Mouse (Mus musculus) embryo, embryonic 9.5 days (tissue): ENCODE data around the gene Rab27a.
"Not testable (repeated sequence)": the region's sequence is repeated elsewhere in the genome, so short reads cannot be mapped to it uniquely, and the experiment has no call there.

Experiments
- DNase-seq: peaks from one replicate; pipeline ENCODE4 v3.0.0-alpha.2; 2017; ENCODE audit errors: extremely low spot score

Gene Rab27a

GRCm38 (mm10) chr9:73045711-73046110 lies 1.1 kb downstream of the Rab27a start:
- DNase-seq: no peak

DNA sequence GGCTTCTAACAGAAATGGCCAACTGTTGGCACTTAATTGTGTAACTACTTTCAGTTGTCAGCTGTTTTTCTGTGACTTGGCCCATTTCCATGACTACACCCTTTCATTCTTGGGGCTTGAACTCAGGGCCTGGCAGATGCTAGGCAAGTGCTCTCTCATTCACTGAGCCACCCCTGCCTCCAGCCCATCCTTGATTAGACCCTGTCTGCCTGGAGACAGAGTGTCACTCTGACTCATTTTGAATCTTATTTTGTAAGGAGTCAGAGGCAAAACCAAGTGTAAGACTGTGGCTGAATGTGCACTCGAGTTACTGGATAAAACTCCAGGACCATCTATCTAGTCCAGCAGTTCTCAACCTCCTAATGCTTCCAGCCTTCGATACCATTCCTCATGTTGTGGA lies 3.3 kb downstream of the Rab27a start:
- DNase-seq: no peak

- DNase-seq: no peak
Observed at GRCm38 (mm10) chr9:73048927-73049326, 4.3 kb downstream of the Rab27a start.

DNA sequence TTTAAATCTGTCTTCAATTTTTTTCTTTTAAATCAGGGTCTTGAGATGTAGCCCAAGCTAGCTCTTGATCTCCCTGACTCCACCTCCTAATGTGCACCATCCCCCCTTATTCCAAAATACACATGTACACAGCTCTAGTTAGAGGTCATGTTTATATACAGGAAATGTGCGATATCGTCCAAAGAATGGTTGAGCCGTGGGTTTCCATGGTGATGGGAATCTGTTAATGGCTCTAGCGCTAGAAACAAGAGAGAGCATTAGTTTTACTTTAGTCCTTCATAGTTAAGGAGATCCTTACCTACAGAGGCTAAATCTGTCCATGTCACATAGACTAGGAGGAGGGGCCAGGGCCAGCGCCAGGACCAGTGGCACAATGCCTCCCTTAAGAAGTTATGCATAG lies 5.2 kb downstream of the Rab27a start:
- DNase-seq: no peak

GRCm38 (mm10) chr9:73050606-73051005 lies 6.0 kb downstream of the Rab27a start:
- DNase-seq: no peak

GRCm38 (mm10) chr9:73055441-73055911 lies 10.8 kb downstream of the Rab27a start:
- no peak for DNase-seq

DNA sequence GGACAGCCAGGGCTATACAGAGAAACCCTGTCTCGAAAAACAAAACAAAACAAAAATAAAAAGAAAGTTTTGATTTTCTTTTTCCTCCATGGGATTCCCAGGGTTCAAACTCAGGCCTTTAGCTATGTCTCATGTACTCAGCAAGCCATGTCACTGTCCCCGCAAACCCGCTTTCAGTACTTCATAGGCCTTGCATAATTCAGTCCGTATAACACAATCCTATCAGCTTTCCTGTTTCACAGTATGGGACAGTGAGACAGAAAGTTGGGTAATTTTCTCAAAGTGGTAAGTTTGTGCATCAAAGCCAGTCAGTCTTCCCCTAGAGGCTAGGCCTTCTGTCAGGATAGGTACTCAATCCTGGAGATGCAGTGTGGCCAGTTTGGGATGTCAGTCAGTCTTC lies 14.6 kb downstream of the Rab27a start:
- no peak for DNase-seq

DNA sequence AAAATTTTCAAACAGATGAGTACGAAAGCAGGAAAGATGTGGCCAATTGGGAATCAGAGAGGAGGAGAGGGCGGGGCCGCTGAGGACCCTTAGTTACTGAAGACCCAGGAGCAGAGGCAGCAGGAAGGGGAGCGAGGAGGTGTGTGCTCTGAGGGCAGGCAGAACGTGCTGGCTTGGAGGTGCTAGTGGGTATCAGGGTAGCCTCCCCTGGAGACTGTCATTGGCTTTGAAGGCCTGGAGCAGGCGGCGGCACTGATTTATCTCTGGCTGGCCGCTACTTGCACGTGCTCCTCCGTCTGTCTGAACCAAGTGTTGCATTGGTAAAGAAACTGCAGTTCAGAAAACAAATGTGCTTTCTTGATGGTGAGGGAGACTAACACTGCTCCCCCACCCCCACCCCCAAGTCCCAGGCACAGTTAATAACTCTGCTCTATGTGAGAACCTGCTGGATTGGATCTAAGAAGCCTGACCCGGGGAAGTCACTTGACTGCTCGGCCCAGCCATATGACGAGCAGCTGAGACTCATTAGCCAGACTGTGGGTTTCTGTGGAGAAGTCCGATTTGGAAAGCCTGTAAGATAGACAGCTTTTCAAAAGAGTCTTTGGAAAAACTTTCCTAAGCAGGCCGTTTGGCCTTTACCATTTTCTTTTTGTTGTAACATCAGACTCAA lies 19.1 kb downstream of the Rab27a start:
- peak; percentile 30 for DNase-seq

DNA sequence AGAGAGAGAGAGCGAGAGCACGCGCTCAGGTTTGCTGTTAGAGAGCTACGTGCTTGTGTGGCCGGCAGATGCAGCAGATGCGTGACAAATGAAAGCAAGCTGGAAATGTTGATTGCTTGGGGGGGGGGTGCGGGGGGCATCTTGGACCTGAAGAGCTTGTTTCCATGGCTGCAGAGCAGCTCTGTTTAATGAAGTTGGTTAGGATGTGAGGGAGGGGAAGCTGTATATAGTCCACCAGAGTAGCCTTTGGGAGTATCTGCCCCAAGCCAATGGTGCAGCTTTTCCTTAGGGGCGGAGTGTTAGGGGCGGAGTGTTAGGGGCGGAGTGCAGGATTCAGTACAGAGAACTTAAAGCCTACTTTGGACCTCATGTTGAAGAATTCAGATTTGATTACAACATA lies 22.4 kb downstream of the Rab27a start:
- peak; percentile 37 for DNase-seq

- DNase-seq: no peak
Observed at GRCm38 (mm10) chr9:73068230-73068679, 23.6 kb downstream of the Rab27a start.

- no peak for DNase-seq
Observed at GRCm38 (mm10) chr9:73068688-73069087, 24.0 kb downstream of the Rab27a start.

GRCm38 (mm10) chr9:73070971-73071659 lies 26.5 kb downstream of the Rab27a start:
- no peak for DNase-seq

DNA sequence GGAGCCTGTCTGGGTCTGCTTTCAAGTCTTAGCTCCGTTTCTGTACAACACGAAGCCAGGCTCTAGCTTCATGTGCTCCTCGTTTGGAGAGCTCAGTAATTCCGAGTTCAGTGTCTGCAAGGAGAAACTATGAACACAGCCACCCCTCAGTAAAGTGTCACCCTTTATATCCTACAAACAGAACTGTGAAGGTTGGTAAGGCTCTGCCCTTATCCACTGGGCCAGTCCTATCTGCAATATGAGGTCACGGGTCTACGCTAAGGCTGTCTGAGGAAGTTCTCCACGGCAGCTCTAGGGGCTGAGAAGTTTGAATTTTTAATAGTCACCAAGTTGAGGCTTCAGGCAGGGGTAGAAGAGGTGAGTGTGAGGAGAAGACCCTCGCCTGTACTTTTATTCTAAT lies 27.8 kb downstream of the Rab27a start:
- DNase-seq: no peak

DNA sequence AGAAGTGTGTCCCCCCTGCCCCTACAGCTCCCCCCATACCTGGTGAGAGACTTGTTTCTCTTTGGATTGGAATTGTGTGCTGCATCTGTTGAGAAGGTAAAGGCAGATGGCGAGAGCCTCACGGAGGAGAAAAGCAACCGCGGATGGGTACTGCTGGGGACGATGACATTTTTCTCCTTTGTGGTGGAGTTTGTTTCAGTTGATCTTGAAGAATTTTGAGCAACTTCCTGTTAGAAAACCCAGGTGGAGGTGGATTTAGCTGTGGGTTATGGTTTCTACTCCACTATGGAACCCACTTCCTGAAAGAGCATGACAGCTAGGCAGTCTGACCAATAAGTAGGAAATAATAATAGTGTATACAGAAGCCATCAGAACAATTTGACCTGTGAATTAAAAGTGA lies 28.5 kb downstream of the Rab27a start:
- no peak for DNase-seq

DNA sequence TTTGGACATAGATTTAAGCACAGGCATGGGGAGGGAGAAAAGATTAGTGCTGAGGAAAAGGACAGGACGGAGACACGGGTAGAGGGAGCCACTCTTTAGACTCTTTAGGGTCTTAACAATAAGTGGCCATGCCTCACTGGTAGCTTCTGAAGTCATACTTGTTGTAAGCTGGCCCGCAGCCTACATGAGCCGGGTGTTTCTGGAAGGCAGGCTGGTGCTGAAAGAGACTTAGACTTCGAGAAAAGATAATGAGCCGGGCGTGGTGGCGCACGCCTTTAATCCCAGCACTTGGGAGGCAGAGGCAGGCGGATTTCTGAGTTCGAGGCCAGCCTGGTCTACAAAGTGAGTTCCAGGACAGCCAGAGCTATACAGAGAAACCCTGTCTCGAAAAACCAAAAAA lies 34.7 kb downstream of the Rab27a start:
- not testable (repeated sequence) for DNase-seq

GRCm38 (mm10) chr9:73079801-73080325 lies 35.2 kb downstream of the Rab27a start:
- DNase-seq: no peak

DNA sequence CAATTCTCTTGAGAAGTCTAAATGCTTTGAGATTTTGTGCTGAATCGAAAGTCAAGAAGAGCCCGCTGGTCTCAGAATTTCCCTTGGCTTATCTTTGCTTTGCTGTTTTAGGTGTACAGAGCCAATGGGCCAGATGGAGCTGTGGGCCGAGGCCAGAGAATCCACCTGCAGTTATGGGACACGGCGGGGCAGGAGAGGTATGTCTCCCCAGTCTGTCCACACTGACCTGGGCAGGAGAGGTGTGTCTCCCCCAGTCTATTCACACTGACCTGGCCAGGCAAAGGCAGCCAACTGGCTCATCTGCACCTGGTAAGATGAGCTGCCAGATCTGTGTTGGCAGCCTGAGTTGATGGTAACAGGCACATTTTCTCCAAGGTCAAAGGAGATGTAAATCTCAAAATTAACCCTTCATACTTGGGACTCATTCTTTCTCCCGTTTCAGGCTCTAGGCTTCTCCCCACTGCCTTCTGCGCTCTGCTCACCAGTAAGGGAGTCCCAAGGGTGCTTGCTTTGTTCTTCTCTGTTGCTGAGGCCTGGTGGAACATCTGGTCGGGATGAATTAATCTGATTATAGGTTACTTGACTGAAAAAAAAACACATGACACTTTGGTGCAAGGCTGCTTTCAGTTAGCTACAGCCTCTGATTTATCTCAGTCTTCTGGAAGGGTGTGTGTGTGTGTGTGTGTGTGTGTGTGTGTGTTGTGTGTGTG lies 37.8 kb downstream of the Rab27a start:
- no peak for DNase-seq

GRCm38 (mm10) chr9:73083956-73084355 lies 39.3 kb downstream of the Rab27a start:
- no peak for DNase-seq

DNA sequence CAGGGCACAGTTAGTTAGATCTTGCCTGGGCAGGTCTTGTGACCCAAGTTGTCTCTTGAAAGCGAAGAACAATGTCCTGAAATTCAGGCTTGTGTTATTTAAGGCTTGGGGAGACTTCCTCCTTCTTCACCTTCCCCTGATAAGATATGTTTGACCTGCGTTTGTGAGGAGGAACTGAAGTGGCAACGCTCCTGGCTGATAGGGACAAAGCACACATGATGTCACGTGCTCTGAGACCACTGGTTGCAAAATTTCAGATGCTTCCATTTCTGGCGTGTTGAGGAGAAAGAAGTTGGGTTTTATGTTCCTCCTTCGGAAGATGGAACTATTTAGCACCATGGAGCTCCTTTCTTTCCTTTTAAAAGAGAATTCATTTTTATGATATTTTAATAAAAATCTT lies 41.2 kb downstream of the Rab27a start:
- DNase-seq: no peak

DNA sequence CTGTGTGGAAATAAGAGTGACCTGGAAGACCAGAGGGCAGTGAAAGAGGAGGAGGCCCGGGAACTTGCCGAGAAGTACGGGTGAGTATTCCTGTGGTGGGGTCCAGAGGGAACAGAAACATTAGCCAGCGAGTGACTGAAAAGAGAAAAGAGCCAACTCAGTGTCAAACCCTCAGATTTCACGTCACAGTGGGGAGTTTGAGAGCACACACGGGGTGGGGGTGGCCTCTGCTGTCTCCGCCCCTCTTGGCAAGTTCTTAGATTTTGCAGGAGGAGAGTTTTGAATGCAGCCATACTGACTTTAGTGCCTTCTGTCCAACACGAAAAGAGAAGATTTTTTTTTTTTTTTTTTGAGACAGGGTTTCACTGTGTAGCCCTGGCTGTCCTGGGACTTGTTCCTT lies 42.5 kb downstream of the Rab27a start:
- DNase-seq: no peak

- DNase-seq: no peak
Observed at GRCm38 (mm10) chr9:73087581-73087980, 42.9 kb downstream of the Rab27a start.

GRCm38 (mm10) chr9:73089222-73089920 lies 44.7 kb downstream of the Rab27a start:
- no peak for DNase-seq
